24 mouse cellular contexts compared by ENCODE assay signal in the genomic region with DNA sequence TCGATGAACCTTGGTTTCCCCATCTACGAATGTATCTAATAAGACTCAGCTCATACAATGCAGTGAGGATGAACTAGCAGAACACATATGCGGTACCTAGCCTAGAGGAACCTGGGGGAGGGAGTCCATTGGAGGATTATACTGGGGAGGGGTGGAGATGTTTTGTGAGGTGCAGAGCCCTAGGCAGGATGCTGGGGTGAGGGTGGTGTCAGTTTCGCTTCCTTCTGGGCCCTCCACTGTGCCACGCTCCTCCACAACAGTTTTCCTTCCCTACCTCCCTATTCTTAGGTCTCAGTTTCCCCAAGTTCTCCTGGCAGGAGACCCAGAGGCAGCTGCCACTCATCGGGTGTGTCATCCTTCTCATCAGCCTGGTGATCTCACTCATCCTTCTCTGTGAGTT. TPM values are rescaled to one million over a fixed set of nuclear protein-coding genes. Genes with fewer than 3 reads are reported as not detected.
DNase-seq lines count a peak whose midpoint lies in the region; ATAC-seq and TF ChIP-seq lines count a peak whose summit lies in the region.
"Had no signal": no experiment of that assay in that cellular context is flagged by ENCODE, and none has a peak within 500 bp of the region (broad histone marks: within the 10 kb centered on the region; RNA-seq: fewer than 3 reads in every experiment).

No protein-coding gene starts in this region.

- peak; percentile 16 for DNase-seq in A20 (ENCODE audit: low read depth, low spot score)
- peak; percentile 10 for DNase-seq in naive thymus-derived CD4-positive, alpha-beta T cell, adult 2 months (ENCODE audit: low read depth)
- DNase-seq in T-cell, adult 2 months (ENCODE audit: low spot score): no peak
- DNase-seq in heart, adult 2 months: no peak
- DNase-seq in limb, embryonic 10.5 days (ENCODE audit: low spot score): no peak
- DNase-seq in thymus, adult 2 months: no peak
- DNase-seq: adrenal gland, adult 2 months; adrenal gland, postnatal 36 days; cerebellum, adult 2 months; cerebellum, postnatal 14 days; gastrocnemius, postnatal 10 days; heart, postnatal 4 days had no signal

- 75% methylated on average over 6 of the region's 6 CpGs for WGBS in heart, adult 2 months
- 93% methylated on average over 6 of the region's 6 CpGs for WGBS in limb, embryonic 10.5 days
- WGBS in thymus, adult 2 months: 83% methylated on average over 6 of the region's 6 CpGs

- H3K9me3 ChIP-seq in limb, embryonic 10.5 days (replicated peaks): no peaks in the 10 kb centered on the region
- H3K9me3 ChIP-seq: embryonic facial prominence, embryonic 12.5 days; forebrain, embryonic 15.5 days; G1E; heart, embryonic 13.5 days; hindbrain, embryonic 13.5 days had no signal

- ATAC-seq in activated CD4-positive, CD25-positive, alpha-beta regulatory T cell, adult 4 months: peak; percentile 71
- peak; percentile 56 for ATAC-seq in inflammation-experienced regulatory T-cells, adult 6 months
- ATAC-seq: forebrain, embryonic 15.5 days; hindbrain, postnatal 0 days; intestine, embryonic 16.5 days had no signal

- H3K4me3 ChIP-seq in heart, adult 2 months: no peak overlapping the region
- H3K4me3 ChIP-seq in limb, embryonic 10.5 days: no peak overlapping the region
- H3K4me3 ChIP-seq in thymus, adult 2 months (ENCODE audit: control insufficient read depth, insufficient read depth, low read length): no peak overlapping the region
- H3K4me3 ChIP-seq: embryonic facial prominence, embryonic 12.5 days; forebrain, embryonic 15.5 days; heart, embryonic 13.5 days; hindbrain, embryonic 13.5 days had no signal

- no peaks in the 10 kb centered on the region for H3K36me3 ChIP-seq in heart, adult 2 months (ENCODE audit: control insufficient read depth, insufficient read depth, low read length)
- H3K36me3 ChIP-seq in limb, embryonic 10.5 days: no peaks in the 10 kb centered on the region
- no peaks in the 10 kb centered on the region for H3K36me3 ChIP-seq in thymus, adult 2 months (ENCODE audit: control insufficient read depth, insufficient read depth, low read length)
- H3K36me3 ChIP-seq: embryonic facial prominence, embryonic 12.5 days; forebrain, embryonic 15.5 days; G1E; heart, embryonic 13.5 days; hindbrain, embryonic 13.5 days had no signal

- H3K27me3 ChIP-seq in heart, adult 2 months (ENCODE audit: control insufficient read depth, insufficient read depth, low read length): no peaks in the 10 kb centered on the region
- H3K27me3 ChIP-seq in limb, embryonic 10.5 days (ENCODE audit: low read depth, poor library complexity, severe bottlenecking): no peaks in the 10 kb centered on the region
- H3K27me3 ChIP-seq in thymus, adult 2 months (ENCODE audit: control insufficient read depth, insufficient read depth, low read length): no peaks in the 10 kb centered on the region
- H3K27me3 ChIP-seq: forebrain, embryonic 15.5 days; hindbrain, embryonic 13.5 days had no signal

- no peaks in the 10 kb centered on the region for H3K79me2 ChIP-seq in heart, adult 2 months (replicated peaks; ENCODE audit: control insufficient read depth, insufficient read depth, low read length)

- H3K4me1 ChIP-seq in heart, adult 2 months (ENCODE audit: control insufficient read depth, insufficient read depth, low read length): no peaks in the 10 kb centered on the region
- no peaks in the 10 kb centered on the region for H3K4me1 ChIP-seq in limb, embryonic 10.5 days
- H3K4me1 ChIP-seq in thymus, adult 2 months (replicated peaks; ENCODE audit: control insufficient read depth, insufficient read depth, low read length): no peaks in the 10 kb centered on the region
- H3K4me1 ChIP-seq: embryonic facial prominence, embryonic 12.5 days; forebrain, embryonic 15.5 days had no signal

- H3K27ac ChIP-seq in heart, adult 2 months: no peak overlapping the region
- H3K27ac ChIP-seq in limb, embryonic 10.5 days: no peak overlapping the region
- no peak overlapping the region for H3K27ac ChIP-seq in thymus, adult 2 months (ENCODE audit: control insufficient read depth, insufficient read depth, low read length)
- H3K27ac ChIP-seq: embryonic facial prominence, embryonic 12.5 days; forebrain, embryonic 15.5 days; heart, embryonic 13.5 days; hindbrain, embryonic 13.5 days; hindbrain, postnatal 0 days had no signal

- no peak for TF ChIP-seq POLR2A in heart, adult 2 months (IDR thresholded peaks at IDR 0.05; ENCODE audit: insufficient read depth, low read depth, low read length)
- no peak for TF ChIP-seq POLR2A in thymus, adult 2 months (IDR thresholded peaks at IDR 0.05; ENCODE audit: control insufficient read depth, extremely low read depth, insufficient read depth, low read length, poor library complexity)

- H3K9ac ChIP-seq in heart, adult 2 months (ENCODE audit: low read depth, low read length): no peak overlapping the region
- H3K9ac ChIP-seq: embryonic facial prominence, embryonic 12.5 days; forebrain, embryonic 15.5 days; heart, embryonic 13.5 days; hindbrain, embryonic 13.5 days had no signal

- no peak for TF ChIP-seq CTCF in heart, adult 2 months (IDR thresholded peaks at IDR 0.05)
- no peak for TF ChIP-seq CTCF in thymus, adult 2 months (IDR thresholded peaks at IDR 0.05; ENCODE audit: borderline replicate concordance, control insufficient read depth, extremely low read depth, insufficient read depth, low read length, poor library complexity)

- intact Hi-C loops in heart, adult 2 months (cut with DNase I): no loop called here

- TF ChIP-seq EP300 in heart, adult 2 months (IDR thresholded peaks at IDR 0.05; ENCODE audit: insufficient read depth, low read depth, low read length): no peak

RNA-seq across cellular contexts. Expression of gene Tmprss13, which starts 10.7 kb away (rescaled TPM):
- polyA plus RNA-seq in activated CD4-positive, CD25-positive, alpha-beta regulatory T cell, adult 4 months (2017; shearing (Covaris generic)): 1 to 10 TPM; 8.2 to 9.2 TPM
- 10 to 100 TPM in 1 of 3 experiments, 1 to 10 TPM in 2; 1.3 to 22.8 (median 2.5) TPM for polyA plus RNA-seq in inflammation-experienced regulatory T-cells, adult 6 months (2017; shearing (Covaris generic))
- 1 to 10 TPM; 5.4 to 6.9 TPM for total RNA-seq in heart, adult 2 months (2021)
- polyA plus RNA-seq in heart, adult 2 months (2012; rRNA removed): 0.94 and 6.9 TPM in 2 replicates
- polyA plus RNA-seq in limb, embryonic 10.5 days (2016; fragmentation: Nextera tagmentation; extraction: Ambion mirVana): 0.51 and 0.95 TPM in 2 replicates
- 0.62 and 1.2 TPM in 2 replicates for polyA plus RNA-seq in thymus, adult 2 months (2012; rRNA removed)
- total RNA-seq: hindbrain, postnatal 0 days had no signal
- polyA plus RNA-seq: C2C12; cerebellum, adult 2 months; cortical plate, adult 2 months; forebrain, embryonic 15.5 days; frontal cortex, adult 2 months; G1E; heart, embryonic 13.5 days; hindbrain, embryonic 13.5 days; hindbrain, postnatal 0 days had no signal

RNA-seq across cellular contexts. Expression of gene Fxyd6, which starts 40.4 kb away (rescaled TPM):
- 1 to 10 TPM in 1 of 2 experiments, not detected in 1; 1.1 TPM for polyA plus RNA-seq in activated CD4-positive, CD25-positive, alpha-beta regulatory T cell, adult 4 months (2017; shearing (Covaris generic))
- polyA plus RNA-seq in inflammation-experienced regulatory T-cells, adult 6 months (2017; shearing (Covaris generic)): 1 to 10 TPM in 1 of 3 experiments, not detected in 2; 1.6 TPM
- 10 to 100 TPM; 13.8 to 14.2 TPM for total RNA-seq in heart, adult 2 months (2021)
- polyA plus RNA-seq in heart, adult 2 months (2012; rRNA removed): 40.8 and 51.2 TPM in 2 replicates
- polyA plus RNA-seq in limb, embryonic 10.5 days (2016; fragmentation: Nextera tagmentation; extraction: Ambion mirVana): 97.6 and 110 TPM in 2 replicates
- 5.4 and 8.9 TPM in 2 replicates for polyA plus RNA-seq in thymus, adult 2 months (2012; rRNA removed)
- polyA plus RNA-seq: C2C12, G1E had no signal

Comparison
In these comparisons a context has a peak if more than half of its experiments do, and no peak if none do; other contexts are left out.
1. DNase-seq: peak in A20 (single experiment) and naive thymus-derived CD4-positive, alpha-beta T cell, adult 2 months (single experiment); none in T-cell, adult 2 months (single experiment), heart, adult 2 months (0 of 2), limb, embryonic 10.5 days (single experiment) and thymus, adult 2 months (single experiment).